Mouse (Mus musculus) small intestine, adult 2 months (tissue): ENCODE data around the gene Sbk2.

Experiments used
- CTCF ChIP-seq: fragments of 200-500 bp; IDR thresholded peaks from 2 replicates; pipeline ENCODE4 v1.5.1; 2012; ENCODE audit warnings: low read depth, mild to moderate bottlenecking, control low read depth, inconsistent platforms, low read length, moderate library complexity, mixed read lengths; ENCODE audit not compliant: insufficient replicate concordance, insufficient read length; ENCODE audit errors: extremely low read depth
- POLR2A ChIP-seq: fragments of 200-500 bp; IDR thresholded peaks from 2 replicates; pipeline ENCODE4 v1.6.1; 2012; ENCODE audit warnings: low read depth, mild to moderate bottlenecking, control low read depth, inconsistent platforms, low read length, moderate library complexity

DNA sequence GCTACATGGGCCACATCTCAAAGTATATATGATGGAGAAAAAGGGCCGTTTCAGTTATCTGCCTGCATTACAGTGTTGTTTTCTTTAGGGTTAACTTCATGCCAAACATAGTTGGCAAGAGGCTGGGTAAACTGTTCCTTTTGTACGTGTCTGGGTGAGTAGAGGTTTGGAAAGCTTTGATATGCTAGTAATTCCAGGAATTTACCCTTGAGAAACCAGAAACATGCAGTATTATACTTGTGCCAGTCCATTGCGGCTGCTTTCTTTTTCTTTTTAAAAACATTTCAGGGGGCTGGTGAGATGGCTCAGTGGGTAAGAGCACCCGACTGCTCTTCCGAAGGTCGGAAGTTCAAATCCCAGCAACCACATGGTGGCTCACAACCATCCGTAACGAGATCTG is 32.7 kb upstream of the Sbk2 start:
- no peak for TF ChIP-seq POLR2A
- no peak for TF ChIP-seq CTCF
